Mouse (Mus musculus) embryonic facial prominence, embryonic 13.5 days (tissue): ENCODE data around the gene Amot. TPM values are rescaled to one million over a fixed set of nuclear protein-coding genes. Genes with fewer than 3 reads are reported as not detected.

ENCODE experiments used
- ATAC-seq: fragments of 200-750 bp; cut with Nextera tagmentation; 2 replicates; pipeline ENCODE4 v1.8.0; 2017; ENCODE audit warnings: low read depth; ENCODE audit not compliant: insufficient number of reproducible peaks, insufficient read depth, low FRiP score, low TSS enrichment
- H3K27ac ChIP-seq: fragments of 300-500 bp; sonication (generic); 2 replicates; pipeline ENCODE4 v1.5.1; 2015; ENCODE audit warnings: moderate library complexity, mild to moderate bottlenecking, inconsistent platforms
- H3K27me3 ChIP-seq: fragments of 300-500 bp; sonication (generic); 2 replicates; pipeline ENCODE4 v1.6.1; 2015; ENCODE audit warnings: mild to moderate bottlenecking, inconsistent platforms
- H3K36me3 ChIP-seq: fragments of 300-500 bp; sonication (generic); 2 replicates; pipeline ENCODE4 v1.6.1; 2015; ENCODE audit warnings: mild to moderate bottlenecking, inconsistent platforms
- H3K4me1 ChIP-seq: fragments of 300-500 bp; sonication (generic); 2 replicates; pipeline ENCODE4 v1.6.1; 2015; ENCODE audit warnings: inconsistent platforms
- H3K4me2 ChIP-seq: fragments of 300-500 bp; sonication (generic); 2 replicates; pipeline ENCODE4 v1.6.1; 2015; ENCODE audit warnings: moderate library complexity, mild to moderate bottlenecking, inconsistent platforms
- H3K4me3 ChIP-seq: fragments of 300-500 bp; sonication (generic); 2 replicates; pipeline ENCODE4 v1.5.1; 2015; ENCODE audit warnings: mild to moderate bottlenecking, inconsistent platforms
- H3K9ac ChIP-seq: fragments of 300-500 bp; sonication (generic); 2 replicates; pipeline ENCODE4 v1.6.1; 2015; ENCODE audit warnings: mild to moderate bottlenecking, inconsistent platforms
- H3K9me3 ChIP-seq: fragments of 300-500 bp; sonication (generic); 2 replicates; pipeline ENCODE4 v1.6.1; 2016; ENCODE audit warnings: inconsistent platforms
- WGBS: fragments of 180-500 bp; shearing (Covaris S2); methylation state at CpG from one replicate; pipeline ENCODE4 v1.1.7; 2015; ENCODE audit warnings: mixed read lengths; 5-methylcytosine and 5-hydroxymethylcytosine counted together
- polyA plus RNA-seq: library from polyadenylated mRNA; unstranded; fragments of >200 nt; fragmentation: Nextera tagmentation; extraction: Ambion mirVana; gene quantifications from 2 replicates; pipeline ENCODE4 v1.2.1, GENCODE M21; 2015

The Amot gene
- polyA plus RNA-seq: 27.2 and 30.7 TPM in 2 replicates

DNA sequence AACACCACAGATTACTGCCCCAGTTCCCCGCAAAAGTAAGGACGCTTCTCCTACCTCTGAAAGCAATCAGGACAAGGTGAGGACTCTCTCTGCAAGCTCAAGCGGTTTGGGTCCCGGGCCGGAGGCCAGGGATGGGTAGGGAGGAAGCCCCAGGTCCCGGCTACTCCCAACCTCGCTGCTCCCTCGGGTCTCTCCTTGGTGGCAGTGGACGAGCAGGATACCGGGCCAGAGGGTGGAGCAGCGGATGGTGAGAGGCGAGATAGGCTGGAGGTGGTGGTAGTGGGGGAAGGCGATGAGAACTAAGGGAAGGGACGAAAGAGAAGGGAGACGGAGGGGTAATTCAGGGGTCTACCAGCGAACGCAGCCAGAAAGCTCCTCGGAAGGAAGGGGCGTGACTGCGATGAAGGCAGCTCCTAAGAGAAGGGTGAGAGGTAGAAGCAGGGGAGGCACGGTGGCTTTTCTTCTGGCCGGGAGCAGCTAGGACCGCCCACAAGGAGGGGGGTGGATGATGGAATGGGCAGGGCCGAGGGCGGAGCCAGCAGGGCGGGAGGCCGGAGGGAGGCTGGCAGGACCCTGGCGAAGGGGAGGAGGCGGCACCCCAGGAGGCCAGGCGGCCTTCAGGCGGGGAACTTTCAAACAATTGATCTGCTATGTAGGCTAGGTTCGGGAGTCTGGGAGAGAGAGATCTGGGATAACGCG, at the start of gene Amot:
Amot (minus strand) TSS at position 465 of the 699 bp plus-strand sequence.
- Histone ChIP-seq H3K27ac (peak within 1 kb of the TSS; percentile 75), H3K27me3 (peaks cover 10% of the 10 kb centered on the region), H3K9me3 (no peaks in the 10 kb centered on the region), H3K4me1 (0 out of 2 replicates have a peak, but pooled peaks cover 6% of the 10 kb centered on the region), H3K36me3 (no peaks in the 10 kb centered on the region), H3K9ac (peak within 1 kb of the TSS; percentile 78), H3K4me3 (peak within 1 kb of the TSS; percentile 61), H3K4me2 (peak within 1 kb of the TSS; percentile 60)
- WGBS: 17% methylated on average over 33 of the region's 34 CpGs
- ATAC-seq: peak; percentile 90

- 62% methylated on average over 3 of the region's 3 CpGs for WGBS
These were observed 40.1 kb upstream of the Amot start for GRCm38 (mm10) chrX:145545060-145545459.

GRCm38 (mm10) chrX:145543602-145544490, 38.9 kb upstream of the Amot start:
- no peaks in the 10 kb centered on the region for H3K4me1 ChIP-seq
- no peak overlapping the region for H3K4me3 ChIP-seq
- no peak overlapping the region for H3K27ac ChIP-seq
- no peak for ATAC-seq
- H3K36me3 ChIP-seq: no peaks in the 10 kb centered on the region
- no peaks in the 10 kb centered on the region for H3K9me3 ChIP-seq
- no peak overlapping the region for H3K9ac ChIP-seq
- no peak overlapping the region for H3K4me2 ChIP-seq
- H3K27me3 ChIP-seq: peaks cover 24% of the 10 kb centered on the region
- 60% methylated on average over 4 of the region's 4 CpGs for WGBS

More at GRCm38 (mm10) chrX:145545060-145545459, 40.1 kb upstream of the Amot start:
- Histone ChIP-seq H3K27ac (no peak overlapping the region), H3K4me2 (no peak overlapping the region), H3K9me3 (no peaks in the 10 kb centered on the region), H3K9ac (no peak overlapping the region), H3K36me3 (no peaks in the 10 kb centered on the region), H3K4me3 (no peak overlapping the region), H3K4me1 (no peaks in the 10 kb centered on the region), H3K27me3 (peaks cover 24% of the 10 kb centered on the region)
- ATAC-seq: no peak

GRCm38 (mm10) chrX:145541050-145541449, 36.1 kb upstream of the Amot start:
- Histone ChIP-seq H3K4me3 (no peak overlapping the region), H3K36me3 (no peaks in the 10 kb centered on the region), H3K9me3 (no peaks in the 10 kb centered on the region), H3K4me1 (no peaks in the 10 kb centered on the region), H3K27me3 (peaks cover 24% of the 10 kb centered on the region), H3K27ac (no peak overlapping the region), H3K4me2 (no peak overlapping the region), H3K9ac (no peak overlapping the region)
- WGBS: 68% methylated on average over 1 of the region's 1 CpGs
- no peak for ATAC-seq

DNA sequence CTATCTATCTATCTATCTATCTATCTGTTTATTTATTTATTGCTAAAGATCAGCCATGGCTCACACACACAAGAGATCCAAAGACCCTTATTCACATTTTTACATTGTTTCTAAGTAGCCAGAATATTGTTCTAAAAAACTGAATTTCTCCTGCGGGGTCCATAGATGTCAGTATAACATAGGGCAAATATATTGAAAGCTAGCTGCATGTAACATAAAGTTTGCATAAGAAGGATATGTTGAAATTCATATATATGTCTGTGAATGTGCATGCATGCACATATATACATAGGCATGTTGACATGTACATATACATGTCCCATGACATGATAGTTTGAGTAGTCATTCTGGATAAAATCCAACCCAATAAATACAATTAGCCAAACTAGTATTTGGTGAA, 35.3 kb upstream of the Amot start:
- Histone ChIP-seq H3K4me2 (no peak overlapping the region), H3K4me3 (no peak overlapping the region), H3K9ac (no peak overlapping the region), H3K4me1 (no peaks in the 10 kb centered on the region), H3K9me3 (no peaks in the 10 kb centered on the region), H3K27me3 (peaks cover 24% of the 10 kb centered on the region), H3K27ac (no peak overlapping the region), H3K36me3 (no peaks in the 10 kb centered on the region)
- 88% methylated on average over 1 of the region's 1 CpGs for WGBS
- ATAC-seq: no peak

DNA sequence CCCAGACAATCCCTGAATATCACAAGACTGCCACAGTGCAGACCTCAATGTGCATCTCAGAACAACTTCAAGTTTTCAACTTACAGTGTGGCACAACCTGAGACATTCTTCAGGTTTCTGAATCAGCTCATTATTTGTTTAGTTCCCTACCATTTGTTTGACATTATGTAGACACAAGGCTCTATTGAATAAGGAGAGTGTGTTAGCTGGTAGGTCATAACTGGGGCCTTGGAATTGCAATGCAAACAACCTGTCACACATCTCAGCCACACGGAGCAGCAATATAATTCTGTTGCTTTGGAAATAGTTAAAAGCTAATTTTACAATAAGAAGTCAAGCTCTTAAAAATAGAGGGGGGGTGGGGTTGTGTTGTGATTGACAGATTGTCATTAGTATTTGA, 24.6 kb upstream of the Amot start:
- ATAC-seq: no peak
- no peaks in the 10 kb centered on the region for H3K4me1 ChIP-seq
- no peaks in the 10 kb centered on the region for H3K27me3 ChIP-seq
- no peak overlapping the region for H3K4me3 ChIP-seq
- no peak overlapping the region for H3K4me2 ChIP-seq
- H3K36me3 ChIP-seq: no peaks in the 10 kb centered on the region
- 55% methylated on average over 1 of the region's 1 CpGs for WGBS
- no peaks in the 10 kb centered on the region for H3K9me3 ChIP-seq
- no peak overlapping the region for H3K27ac ChIP-seq
- H3K9ac ChIP-seq: no peak overlapping the region

DNA sequence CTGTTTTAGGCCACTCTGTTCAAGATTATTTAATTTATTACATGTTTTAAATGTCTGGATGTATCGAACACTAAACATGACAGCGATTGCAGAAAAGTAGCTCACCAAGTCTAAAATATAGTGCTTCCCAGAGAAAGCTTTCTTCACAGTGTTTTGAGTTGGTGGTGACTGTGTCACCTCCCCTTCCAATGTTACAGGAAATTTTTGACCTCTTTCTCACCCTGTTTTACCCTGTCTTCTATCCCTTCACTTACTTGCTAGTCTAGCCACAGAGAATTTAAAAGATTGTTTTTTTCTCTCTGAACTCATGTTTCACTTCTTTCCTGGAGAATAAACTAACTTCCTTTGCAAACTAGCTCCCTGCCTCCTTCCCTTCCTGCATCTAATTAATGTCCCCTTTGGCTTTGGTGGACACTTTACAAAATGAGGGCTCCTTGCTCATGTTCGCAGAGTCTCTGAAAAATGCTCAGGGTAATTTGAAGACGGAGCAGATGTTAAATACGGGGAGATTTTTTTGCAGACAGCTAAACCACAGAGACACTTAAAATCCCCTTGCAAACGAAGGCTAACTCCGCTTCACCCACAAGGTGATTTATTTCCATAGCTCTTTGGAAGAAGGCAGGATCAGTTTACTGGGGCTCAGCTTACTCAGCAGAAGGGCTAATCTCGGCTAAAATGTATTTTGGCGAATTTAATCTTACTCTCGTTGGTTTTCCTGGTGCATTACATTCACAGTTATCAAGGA, 11.5 kb upstream of the Amot start:
- Histone ChIP-seq H3K27me3 (peaks cover 6% of the 10 kb centered on the region; the same call in 1 of the 2 replicates), H3K27ac (no peak overlapping the region), H3K9ac (no peak overlapping the region), H3K36me3 (no peaks in the 10 kb centered on the region), H3K4me3 (no peak overlapping the region), H3K4me2 (no peak overlapping the region), H3K9me3 (no peaks in the 10 kb centered on the region), H3K4me1 (no peaks in the 10 kb centered on the region)
- 34% methylated on average over 10 of the region's 10 CpGs for WGBS
- ATAC-seq: no peak

- Histone ChIP-seq H3K36me3 (no peaks in the 10 kb centered on the region), H3K9me3 (no peaks in the 10 kb centered on the region), H3K4me2 (no peak overlapping the region), H3K4me3 (no peak overlapping the region), H3K9ac (no peak overlapping the region), H3K27ac (no peak overlapping the region), H3K4me1 (no peaks in the 10 kb centered on the region), H3K27me3 (peaks cover 6% of the 10 kb centered on the region; the same call in 1 of the 2 replicates)
- WGBS: 34% methylated on average over 9 of the region's 9 CpGs
- ATAC-seq: no peak
These were observed 10.6 kb upstream of the Amot start for GRCm38 (mm10) chrX:145515498-145516158.

DNA sequence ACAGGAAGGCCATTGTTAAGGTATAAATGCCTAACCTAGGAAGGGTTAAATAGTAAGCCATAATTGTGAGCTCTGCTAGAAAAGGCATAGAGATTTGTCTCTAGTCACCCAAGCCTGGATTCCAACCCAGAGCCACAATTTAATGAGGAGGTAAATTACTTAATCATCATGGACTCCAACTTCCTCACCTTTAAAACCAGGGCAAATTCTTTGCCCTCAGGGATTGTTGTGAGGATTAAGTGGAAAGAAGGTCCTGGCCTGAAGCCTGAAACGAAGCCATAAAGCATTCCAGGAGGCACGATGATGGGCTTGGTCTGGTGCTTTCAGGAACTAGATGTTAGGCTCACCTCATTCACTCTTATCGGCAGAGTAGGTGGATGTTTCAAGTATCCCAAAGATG, 5.7 kb upstream of the Amot start:
- Histone ChIP-seq H3K27ac (no peak overlapping the region), H3K4me1 (no peaks in the 10 kb centered on the region), H3K36me3 (no peaks in the 10 kb centered on the region), H3K4me2 (no peak overlapping the region), H3K27me3 (peaks cover 2% of the 10 kb centered on the region), H3K9me3 (no peaks in the 10 kb centered on the region), H3K9ac (no peak overlapping the region), H3K4me3 (no peak overlapping the region)
- ATAC-seq: no peak
- 44% methylated on average over 3 of the region's 3 CpGs for WGBS

DNA sequence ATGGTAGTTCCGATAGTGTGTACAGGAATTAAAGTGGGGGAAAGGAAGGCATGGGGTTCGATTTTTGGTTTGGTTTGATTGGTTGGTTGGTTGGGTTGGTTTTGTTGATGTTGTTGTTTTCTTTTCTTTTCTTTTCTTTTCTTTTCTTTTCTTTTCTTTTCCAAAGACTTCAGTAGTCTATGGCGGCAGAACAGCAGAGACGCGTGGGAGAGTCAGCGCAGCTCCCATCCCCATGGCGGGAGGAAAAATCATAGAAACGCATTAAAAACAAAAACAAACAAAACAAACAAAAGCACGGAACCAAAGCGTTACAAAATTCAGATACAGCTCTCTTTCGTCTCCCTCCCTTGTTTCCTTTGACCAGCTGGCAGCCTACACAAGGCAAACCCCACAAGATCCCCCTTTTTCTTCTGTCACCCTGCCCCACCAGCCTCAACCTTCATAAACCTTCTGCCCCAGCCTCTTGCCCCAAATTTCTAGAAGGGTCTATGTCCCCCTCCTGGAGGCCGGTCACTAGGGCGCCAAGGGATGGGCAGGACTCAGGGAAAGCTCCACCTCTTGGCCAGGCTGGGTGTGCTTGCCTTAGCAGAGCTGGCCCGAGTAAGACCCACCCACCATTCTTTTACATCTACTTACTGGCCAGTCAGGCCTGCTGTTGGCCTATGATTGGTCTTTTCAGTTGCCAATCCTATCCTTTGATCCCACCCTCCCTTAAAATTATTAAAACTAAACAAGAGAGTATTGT, 648 bp upstream of the Amot start:
- Histone ChIP-seq H3K36me3 (no peaks in the 10 kb centered on the region), H3K4me1 (0 out of 2 replicates have a peak, but pooled peaks cover 6% of the 10 kb centered on the region), H3K4me2 (peak overlapping the region; percentile 60), H3K27ac (peak overlapping the region; percentile 75), H3K4me3 (peak overlapping the region; percentile 61), H3K9ac (peak overlapping the region; percentile 37), H3K9me3 (no peaks in the 10 kb centered on the region), H3K27me3 (peaks cover 10% of the 10 kb centered on the region)
- 23% methylated on average over 14 of the region's 14 CpGs for WGBS
- peak; percentile 90 for ATAC-seq
